Mouse (Mus musculus) stomach, embryonic 16.5 days (tissue): ENCODE results near the gene Prox1. TPM values are rescaled to one million over a fixed set of nuclear protein-coding genes. Genes with fewer than 3 reads are reported as not detected.

Experiments
- ATAC-seq: fragments of 200-750 bp; cut with Nextera tagmentation; 2 replicates; pipeline ENCODE4 v1.8.0; 2017; ENCODE audit warnings: moderate number of reproducible peaks, moderate TSS enrichment; ENCODE audit not compliant: insufficient read depth, low FRiP score
- H3K27ac ChIP-seq: fragments of 300-500 bp; sonication (generic); 2 replicates; pipeline ENCODE4 v1.5.1; 2014; ENCODE audit warnings: low read length
- H3K27me3 ChIP-seq: fragments of 300-500 bp; sonication (generic); 2 replicates; pipeline ENCODE4 v1.6.1; 2014; ENCODE audit warnings: low read length, control low read depth, mixed read lengths; ENCODE audit not compliant: control insufficient read depth, insufficient read depth
- H3K36me3 ChIP-seq: fragments of 300-500 bp; sonication (generic); 2 replicates; pipeline ENCODE4 v1.6.1; 2014; ENCODE audit warnings: low read length; ENCODE audit not compliant: control insufficient read depth, insufficient read depth
- H3K4me1 ChIP-seq: fragments of 300-500 bp; sonication (generic); 2 replicates; pipeline ENCODE4 v1.6.1; 2014; ENCODE audit warnings: low read length, control low read depth, mixed read lengths; ENCODE audit not compliant: control insufficient read depth, insufficient read depth
- H3K4me2 ChIP-seq: fragments of 300-500 bp; sonication (generic); 2 replicates; pipeline ENCODE4 v1.6.1; 2014; ENCODE audit warnings: low read depth, low read length, mixed read lengths
- H3K4me3 ChIP-seq: fragments of 300-500 bp; sonication (generic); replicated peaks from 2 replicates; pipeline ENCODE4 v1.5.1; 2014; ENCODE audit warnings: mild to moderate bottlenecking, low read length
- H3K9ac ChIP-seq: fragments of 300-500 bp; sonication (generic); 2 replicates; pipeline ENCODE4 v1.6.1; 2014; ENCODE audit warnings: low read length
- H3K9me3 ChIP-seq: fragments of 300-500 bp; sonication (generic); replicated peaks from 2 replicates; pipeline ENCODE4 v1.6.1; 2016; ENCODE audit warnings: low read length, control low read depth; ENCODE audit not compliant: control insufficient read depth
- WGBS: fragments of 180-500 bp; shearing (Covaris S2); extraction: QIAGEN DNeasy Blood & Tissue Kit; methylation state at CpG from one replicate; pipeline ENCODE4 v1.1.7; 2014; 5-methylcytosine and 5-hydroxymethylcytosine counted together
- polyA plus RNA-seq: library from polyadenylated mRNA; unstranded; fragments of >200 nt; fragmentation: Nextera tagmentation; extraction: Ambion mirVana; gene quantifications from 2 replicates; pipeline ENCODE4 v1.2.1, GENCODE M21; 2015

The Prox1 gene
- polyA plus RNA-seq, 1 experiment from 2014 or later: 2.5 TPM

DNA sequence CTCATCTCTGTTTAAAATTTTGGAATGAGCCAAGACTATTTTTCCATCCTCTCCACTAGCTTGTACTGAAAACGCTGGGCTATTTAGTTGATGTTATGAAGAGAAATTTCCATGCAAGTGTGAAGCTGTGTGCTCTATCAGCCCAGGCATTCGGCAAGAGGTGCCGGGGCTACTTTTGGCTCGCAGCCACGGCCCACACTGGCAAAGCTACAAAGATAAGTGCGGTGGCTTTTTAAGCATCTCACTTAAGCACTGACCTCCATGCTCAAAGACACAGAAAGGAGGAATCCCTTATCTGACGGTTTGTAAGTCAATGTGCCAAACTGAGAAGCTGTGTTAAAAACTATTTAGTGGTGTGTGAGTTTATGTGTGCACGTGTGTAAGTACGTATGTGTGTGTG is 26.9 kb downstream of the Prox1 start:
- Histone ChIP-seq H3K36me3 (no peaks in the 10 kb centered on the region), H3K4me2 (no peak overlapping the region), H3K4me3 (no peak overlapping the region), H3K4me1 (no peaks in the 10 kb centered on the region), H3K9me3 (no peaks in the 10 kb centered on the region), H3K27ac (no peak overlapping the region), H3K9ac (no peak overlapping the region), H3K27me3 (no peaks in the 10 kb centered on the region)
- no peak for ATAC-seq
- 81% methylated on average over 9 of the region's 9 CpGs for WGBS

DNA sequence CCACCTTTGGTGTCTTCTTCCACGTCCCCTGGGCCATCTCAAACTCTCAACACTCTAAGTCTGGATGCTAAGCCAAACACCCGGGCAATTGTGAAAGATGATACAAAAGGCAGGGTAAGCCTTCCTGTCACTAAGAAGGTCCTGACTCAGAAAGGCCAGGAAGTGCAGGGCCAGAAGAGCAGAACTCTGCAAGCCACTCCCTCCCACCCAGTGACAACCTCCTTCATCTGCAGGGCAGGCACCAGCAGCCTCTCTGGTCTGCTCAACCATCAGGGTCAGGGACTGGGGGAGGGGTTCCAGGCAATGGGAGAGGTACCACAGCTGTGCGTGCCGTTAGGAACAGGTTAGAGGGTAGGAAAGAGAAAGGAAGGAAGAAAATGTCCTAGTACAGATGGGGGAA is 27.9 kb downstream of the Prox1 start:
- Histone ChIP-seq H3K27ac (no peak overlapping the region), H3K36me3 (no peaks in the 10 kb centered on the region), H3K4me1 (no peaks in the 10 kb centered on the region), H3K9me3 (no peaks in the 10 kb centered on the region), H3K4me3 (no peak overlapping the region), H3K4me2 (no peak overlapping the region), H3K9ac (no peak overlapping the region), H3K27me3 (no peaks in the 10 kb centered on the region)
- 29% methylated on average over 4 of the region's 4 CpGs for WGBS
- no peak for ATAC-seq

DNA sequence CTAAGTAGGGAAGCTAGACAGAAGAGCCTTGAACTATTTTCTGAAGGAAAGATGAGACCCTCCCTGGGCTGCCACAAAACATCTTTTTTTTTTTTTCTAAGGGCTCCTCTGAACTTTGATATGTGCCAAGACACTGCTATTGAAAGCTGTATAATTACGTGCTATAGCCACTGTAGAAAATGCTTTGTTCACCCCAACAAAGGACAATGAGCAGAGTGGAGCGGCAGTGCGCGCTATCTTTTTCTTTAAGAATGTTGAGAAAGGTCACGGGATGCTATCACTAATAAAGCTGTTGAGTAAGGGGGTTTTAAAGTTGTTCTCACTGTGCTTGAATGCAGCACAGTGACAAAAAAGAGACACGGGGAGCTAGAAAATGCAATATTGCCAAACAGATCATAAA is 30.0 kb downstream of the Prox1 start:
- ATAC-seq: no peak
- H3K36me3 ChIP-seq: no peaks in the 10 kb centered on the region
- no peak overlapping the region for H3K9ac ChIP-seq
- no peak overlapping the region for H3K4me2 ChIP-seq
- H3K9me3 ChIP-seq: no peaks in the 10 kb centered on the region
- no peaks in the 10 kb centered on the region for H3K27me3 ChIP-seq
- H3K4me1 ChIP-seq: no peaks in the 10 kb centered on the region
- no peak overlapping the region for H3K27ac ChIP-seq
- no peak overlapping the region for H3K4me3 ChIP-seq
- WGBS: 79% methylated on average over 6 of the region's 6 CpGs

DNA sequence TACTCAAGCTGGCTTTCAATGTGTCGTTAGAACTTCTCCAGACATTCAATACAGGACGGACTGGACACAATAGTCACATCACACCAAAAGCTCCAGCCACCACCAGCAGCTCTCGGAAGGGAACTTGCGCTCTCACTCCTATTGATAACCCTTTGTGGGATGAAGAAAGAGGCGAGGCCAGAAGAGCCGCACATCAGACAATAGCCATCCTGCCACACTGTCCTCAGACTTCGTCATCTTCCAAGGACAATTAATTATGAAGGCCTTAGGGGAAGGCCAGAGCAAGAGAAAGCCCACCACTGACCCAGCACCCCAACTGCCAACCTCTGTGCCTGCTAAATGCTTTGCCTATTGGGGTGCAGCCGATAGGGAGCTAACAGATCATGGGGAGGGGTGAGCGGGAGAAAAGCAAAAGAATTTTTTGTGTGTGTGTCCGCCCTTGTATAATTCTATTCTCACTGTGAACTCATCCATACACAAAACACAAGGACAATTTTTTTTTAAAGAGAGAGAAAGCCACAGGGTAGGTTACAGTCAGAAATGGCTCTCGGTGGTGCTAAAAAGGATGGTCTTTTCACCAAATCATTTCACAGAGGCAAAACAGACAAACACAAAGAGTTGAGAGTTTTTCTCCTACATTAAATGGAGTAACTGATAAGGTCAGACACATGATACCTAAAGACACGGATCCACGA is 30.7 kb downstream of the Prox1 start:
- Histone ChIP-seq H3K9me3 (no peaks in the 10 kb centered on the region), H3K4me1 (no peaks in the 10 kb centered on the region), H3K4me2 (no peak overlapping the region), H3K9ac (no peak overlapping the region), H3K27me3 (no peaks in the 10 kb centered on the region), H3K4me3 (no peak overlapping the region), H3K27ac (no peak overlapping the region), H3K36me3 (no peaks in the 10 kb centered on the region)
- ATAC-seq: no peak
- 80% methylated on average over 13 of the region's 13 CpGs for WGBS

DNA sequence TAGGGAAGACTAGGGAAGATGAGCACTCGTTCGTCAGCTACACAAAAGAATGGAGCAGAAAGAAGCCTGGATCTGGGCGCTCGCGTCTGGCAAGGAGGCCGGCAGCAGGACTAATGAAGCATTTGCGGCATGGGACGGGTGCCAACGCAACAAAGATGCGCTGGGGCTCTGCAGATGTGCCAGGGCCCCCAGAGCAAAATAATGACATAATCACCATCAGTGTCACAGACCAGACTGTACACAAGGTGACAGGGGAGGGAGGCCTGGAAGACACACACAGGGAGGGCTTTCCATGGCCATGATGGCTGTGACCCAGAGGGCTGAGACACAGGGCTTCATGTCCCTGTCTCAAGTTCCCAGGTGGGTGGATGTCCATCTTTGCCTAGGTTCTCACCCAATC is 32.6 kb downstream of the Prox1 start:
- Histone ChIP-seq H3K4me2 (no peak overlapping the region), H3K27me3 (no peaks in the 10 kb centered on the region), H3K4me3 (no peak overlapping the region), H3K9ac (no peak overlapping the region), H3K36me3 (no peaks in the 10 kb centered on the region), H3K27ac (no peak overlapping the region), H3K9me3 (no peaks in the 10 kb centered on the region), H3K4me1 (no peaks in the 10 kb centered on the region)
- no peak for ATAC-seq
- WGBS: 85% methylated on average over 10 of the region's 10 CpGs

DNA sequence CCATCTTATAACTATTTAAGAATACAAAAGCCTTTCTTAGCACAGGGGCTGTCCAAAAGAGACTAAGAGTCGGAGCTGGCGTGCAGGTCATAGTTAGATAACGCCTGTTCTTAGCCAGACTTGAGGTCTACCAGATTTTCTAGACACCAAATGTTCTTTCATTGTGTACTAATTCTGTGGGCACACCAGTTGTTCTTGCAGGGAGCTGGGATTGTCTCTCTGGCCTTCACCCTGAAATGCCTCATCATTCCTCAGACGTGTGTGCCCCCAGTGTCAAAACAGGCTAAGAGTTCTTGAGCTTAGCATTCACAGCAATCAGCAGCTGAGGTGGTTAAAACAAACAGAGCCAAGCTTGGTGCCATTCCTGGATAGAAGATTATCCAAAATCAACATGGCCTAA is 37.6 kb downstream of the Prox1 start:
- ATAC-seq: no peak
- 64% methylated on average over 4 of the region's 4 CpGs for WGBS
- H3K9ac ChIP-seq: no peak overlapping the region
- H3K36me3 ChIP-seq: no peaks in the 10 kb centered on the region
- H3K9me3 ChIP-seq: no peaks in the 10 kb centered on the region
- H3K4me1 ChIP-seq: peaks cover 3% of the 10 kb centered on the region; the same call in 1 of the 2 replicates
- H3K27me3 ChIP-seq: no peaks in the 10 kb centered on the region
- H3K4me3 ChIP-seq: no peak overlapping the region
- H3K27ac ChIP-seq: no peak overlapping the region
- no peak overlapping the region for H3K4me2 ChIP-seq

DNA sequence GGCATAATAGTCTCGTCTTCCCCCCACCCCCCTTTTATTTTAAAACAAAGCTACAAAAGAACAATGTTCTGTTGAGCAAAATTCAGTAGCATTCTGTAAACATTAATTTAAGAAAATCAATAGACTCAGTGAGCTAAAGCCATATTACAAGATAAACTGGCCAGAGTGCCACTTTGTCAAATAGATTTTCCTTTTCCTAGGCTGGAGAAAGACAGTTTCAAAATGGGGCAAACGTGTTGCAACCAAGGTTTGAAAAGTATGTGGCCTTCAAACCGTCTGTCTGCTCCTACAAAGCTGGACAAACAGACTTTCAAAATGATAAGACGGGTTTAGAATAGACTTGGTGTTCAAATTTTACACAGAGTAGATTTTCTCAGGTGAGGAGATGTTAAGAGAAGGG is 39.6 kb downstream of the Prox1 start:
- Histone ChIP-seq H3K27me3 (no peaks in the 10 kb centered on the region), H3K27ac (no peak overlapping the region), H3K36me3 (no peaks in the 10 kb centered on the region), H3K4me2 (no peak overlapping the region), H3K9ac (no peak overlapping the region), H3K4me3 (no peak overlapping the region), H3K9me3 (no peaks in the 10 kb centered on the region), H3K4me1 (peaks cover 3% of the 10 kb centered on the region; the same call in 1 of the 2 replicates)
- no peak for ATAC-seq
- 54% methylated on average over 4 of the region's 4 CpGs for WGBS

DNA sequence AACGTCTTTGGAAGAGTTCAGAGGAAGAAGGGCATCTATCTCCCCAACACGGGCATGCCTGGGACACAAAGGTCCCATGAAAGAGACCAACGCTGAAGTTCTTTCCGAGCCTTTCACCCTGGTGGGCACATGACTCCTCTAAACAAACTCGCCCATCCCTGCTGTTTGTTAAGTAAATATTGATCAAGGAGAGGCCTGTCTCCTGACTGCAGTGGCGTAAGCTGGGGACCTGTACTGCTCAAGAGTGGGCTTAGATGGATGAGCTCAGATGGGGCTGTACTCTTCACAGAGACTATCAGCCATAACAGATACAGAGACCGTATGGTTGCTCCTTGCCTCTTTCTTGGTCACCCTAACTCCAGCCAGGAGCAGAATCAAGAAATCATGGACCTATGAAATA is 41.0 kb downstream of the Prox1 start:
- H3K4me1 ChIP-seq: peaks cover 3% of the 10 kb centered on the region; the same call in 1 of the 2 replicates
- no peaks in the 10 kb centered on the region for H3K27me3 ChIP-seq
- no peaks in the 10 kb centered on the region for H3K36me3 ChIP-seq
- H3K4me2 ChIP-seq: no peak overlapping the region
- no peak overlapping the region for H3K9ac ChIP-seq
- no peak overlapping the region for H3K4me3 ChIP-seq
- no peak overlapping the region for H3K27ac ChIP-seq
- 52% methylated on average over 7 of the region's 7 CpGs for WGBS
- H3K9me3 ChIP-seq: no peaks in the 10 kb centered on the region
- no peak for ATAC-seq

DNA sequence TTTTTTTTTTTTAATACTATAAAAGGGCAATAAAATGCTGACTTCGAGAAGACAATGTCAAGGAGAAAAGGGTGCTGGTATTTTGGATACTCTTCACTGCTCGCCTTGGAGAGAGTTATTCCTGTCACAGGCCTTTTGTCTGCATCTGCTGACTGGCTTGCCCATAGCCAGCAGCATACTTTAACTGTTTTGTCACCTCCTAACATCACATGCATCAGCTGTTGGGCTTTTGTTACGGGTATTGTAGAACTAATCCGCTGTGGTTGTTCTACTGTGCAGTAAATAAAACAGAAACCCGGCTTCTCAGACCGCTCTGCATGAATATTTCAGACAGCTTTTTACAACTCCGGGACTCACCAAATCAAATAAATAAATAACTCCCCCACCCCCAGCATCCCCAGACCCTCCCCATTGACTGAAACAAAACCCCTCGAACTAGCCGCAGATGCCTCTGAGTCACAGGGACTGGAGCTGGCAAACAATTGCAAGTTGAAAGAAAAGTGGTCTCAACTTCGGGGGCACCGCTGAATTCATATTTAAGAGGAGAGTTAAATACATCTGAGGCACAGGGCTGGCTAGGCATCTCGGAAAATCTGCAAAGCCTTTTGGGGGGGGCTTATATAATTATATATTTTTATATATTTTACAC is 41.7 kb downstream of the Prox1 start:
- H3K27ac ChIP-seq: no peak overlapping the region
- no peak overlapping the region for H3K4me3 ChIP-seq
- no peaks in the 10 kb centered on the region for H3K9me3 ChIP-seq
- ATAC-seq: no peak
- H3K9ac ChIP-seq: no peak overlapping the region
- H3K4me1 ChIP-seq: peaks cover 3% of the 10 kb centered on the region; the same call in 1 of the 2 replicates
- H3K27me3 ChIP-seq: no peaks in the 10 kb centered on the region
- H3K36me3 ChIP-seq: no peaks in the 10 kb centered on the region
- WGBS: 45% methylated on average over 12 of the region's 12 CpGs
- no peak overlapping the region for H3K4me2 ChIP-seq
